Mouse (Mus musculus): ENCODE results near the gene Fam71b.

Fam71b gene

DNA sequence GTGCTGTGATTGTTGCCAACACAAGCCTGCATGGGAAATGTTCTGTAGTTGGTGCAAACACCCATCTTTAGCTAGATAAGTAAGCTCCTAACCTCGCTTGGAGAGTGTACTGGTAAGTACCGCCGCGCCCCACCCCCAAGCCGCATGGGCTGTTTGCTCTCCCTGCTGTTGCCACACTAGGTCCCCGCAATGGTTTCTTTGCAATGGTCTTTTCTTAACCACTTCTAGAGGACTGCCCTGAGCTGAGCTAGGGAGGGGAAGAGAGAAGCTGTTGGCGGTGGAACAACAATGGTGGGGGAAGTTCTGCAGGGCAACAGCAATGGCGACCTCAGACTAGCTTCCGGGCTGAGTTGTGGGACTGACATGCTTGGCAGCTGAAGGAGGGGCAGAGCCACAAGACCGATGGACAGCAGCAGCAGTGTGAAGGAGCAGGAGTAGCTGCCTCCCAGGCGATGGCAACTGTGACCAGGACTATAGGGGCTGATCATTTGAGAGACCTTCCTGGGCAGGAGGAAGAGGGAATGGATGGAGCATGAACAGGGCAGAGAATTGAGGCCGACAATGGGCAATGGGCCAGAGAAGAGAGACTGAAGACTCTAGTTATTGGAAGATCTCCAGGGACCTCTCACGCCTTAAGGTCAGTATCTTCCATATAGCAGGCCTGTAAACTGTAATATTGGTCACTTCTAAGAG, at the start of gene Fam71b:
Fam71b (plus strand) TSS at position 393 of the 693 bp plus-strand sequence.
- DNase-seq (ENCODE audit: low read depth, low spot score): no peak

GRCm38 (mm10) chr11:46347756-46348155, 48.6 kb upstream of the Fam71b start:
- DNase-seq (ENCODE audit: low read depth, low spot score): no peak

DNA sequence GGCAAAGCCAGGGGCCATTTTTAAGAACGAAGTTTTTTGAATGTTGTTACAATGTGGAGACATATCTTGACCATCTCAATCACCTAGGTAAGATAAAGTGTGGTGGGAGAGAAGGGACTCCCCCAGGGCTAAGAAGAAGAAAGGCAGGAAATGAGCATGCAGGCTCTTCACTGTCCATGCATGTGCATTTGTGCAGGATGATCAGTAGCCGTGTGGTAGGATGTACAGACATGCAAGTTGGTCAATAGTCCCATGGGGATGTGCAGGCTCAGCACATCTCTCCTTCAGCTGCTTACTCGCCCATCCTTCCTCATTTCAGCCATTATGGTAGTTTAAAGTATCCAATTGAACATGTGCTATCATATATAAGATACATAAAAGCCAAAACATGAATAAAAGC, 47.9 kb upstream of the Fam71b start:
- no peak for DNase-seq (ENCODE audit: low read depth, low spot score)

- peak; percentile 48 for DNase-seq (ENCODE audit: low read depth, low spot score)
Observed at GRCm38 (mm10) chr11:46349681-46350410, 46.5 kb upstream of the Fam71b start.

- no peak for DNase-seq (ENCODE audit: low read depth, low spot score)
Observed at GRCm38 (mm10) chr11:46358369-46358768, 38.0 kb upstream of the Fam71b start.

- no peak for DNase-seq (ENCODE audit: low read depth, low spot score)
Observed at GRCm38 (mm10) chr11:46360991-46361665, 35.2 kb upstream of the Fam71b start.

DNA sequence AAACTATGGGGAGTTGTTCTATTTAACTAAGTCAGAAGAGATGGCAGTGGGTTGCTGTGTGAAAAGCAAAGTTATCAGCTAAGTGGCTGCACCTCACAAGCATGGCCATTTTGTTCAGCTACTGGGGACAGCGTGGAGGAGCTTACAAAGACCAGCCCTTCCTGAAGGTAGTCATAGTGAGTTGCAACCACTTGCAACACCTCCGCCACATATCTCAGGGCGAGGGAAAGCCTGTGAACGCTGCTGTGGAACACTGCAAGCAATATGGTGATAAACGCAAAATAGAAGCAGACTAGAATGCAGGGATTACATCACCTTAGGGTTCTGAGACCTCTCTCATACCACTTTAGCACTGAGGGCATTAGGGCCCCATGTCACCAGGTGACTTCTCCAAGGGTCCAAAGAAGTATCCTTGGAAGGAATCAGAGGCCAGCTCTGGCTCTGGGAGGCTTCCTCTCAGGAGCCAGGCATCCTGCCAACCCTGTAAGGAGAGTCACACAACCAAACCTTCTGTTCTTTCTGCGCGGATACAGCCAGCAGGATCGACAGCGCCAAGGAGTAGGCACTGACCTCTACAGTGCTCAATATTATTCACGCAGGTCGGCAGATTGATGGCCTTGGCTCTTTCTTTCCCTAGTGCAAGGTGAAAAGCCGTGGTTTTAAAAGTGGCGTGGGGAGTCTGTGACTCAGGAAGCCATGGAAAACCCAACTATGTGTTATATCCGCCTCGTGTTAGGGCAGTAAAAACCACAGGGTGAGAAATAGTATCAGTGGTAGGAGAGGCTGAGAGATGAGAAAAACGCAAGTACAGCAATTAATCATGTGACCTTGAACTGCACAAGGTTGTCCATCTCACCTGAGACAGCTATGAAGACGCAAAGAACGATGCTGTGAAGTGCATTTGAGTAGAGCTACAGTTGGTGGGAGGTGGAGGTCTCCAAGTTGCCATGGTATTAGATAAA, 34.0 kb upstream of the Fam71b start:
- DNase-seq (ENCODE audit: low read depth, low spot score): no peak

- no peak for DNase-seq (ENCODE audit: low read depth, low spot score)
Observed at GRCm38 (mm10) chr11:46363864-46364263, 32.5 kb upstream of the Fam71b start.

DNA sequence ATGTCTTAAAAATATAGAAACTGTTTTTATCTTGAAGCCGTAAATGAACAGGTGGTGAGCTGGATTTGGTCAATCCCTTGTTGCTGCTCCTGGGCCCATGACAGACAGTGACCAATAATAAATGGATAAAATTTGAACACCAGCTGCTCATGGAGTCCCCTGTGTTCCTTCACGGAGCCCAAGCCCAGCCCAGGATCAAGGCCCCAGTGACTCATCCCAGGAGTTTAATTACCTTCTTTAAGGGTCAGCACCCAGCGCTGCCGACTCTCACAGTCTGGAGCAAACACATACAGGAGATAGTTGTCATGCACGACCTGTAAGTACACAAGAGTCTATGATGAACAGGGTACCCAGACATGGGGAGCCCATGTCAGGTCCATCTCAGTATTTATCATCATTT, 30.6 kb upstream of the Fam71b start:
- DNase-seq (ENCODE audit: low read depth, low spot score): no peak

DNA sequence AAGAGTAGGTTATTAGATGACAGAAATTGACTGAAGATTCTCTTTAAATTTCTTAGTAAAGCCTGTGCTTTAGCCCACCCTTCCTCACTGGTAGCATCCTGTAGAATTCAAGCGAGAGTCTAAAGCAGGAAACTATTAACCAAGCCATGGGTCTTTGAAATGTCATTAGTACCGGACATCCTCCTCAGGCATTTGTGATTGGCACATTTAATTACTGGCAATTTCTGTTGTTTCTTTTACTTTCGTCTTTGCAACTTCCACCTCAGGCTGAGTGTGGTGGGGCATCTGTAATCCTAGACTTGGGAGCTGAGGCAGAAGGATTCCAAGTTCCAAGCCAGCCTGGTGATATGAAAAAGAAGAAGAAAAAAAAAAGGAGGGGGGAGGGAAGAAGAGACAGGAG, 30.0 kb upstream of the Fam71b start:
- no peak for DNase-seq (ENCODE audit: low read depth, low spot score)

DNA sequence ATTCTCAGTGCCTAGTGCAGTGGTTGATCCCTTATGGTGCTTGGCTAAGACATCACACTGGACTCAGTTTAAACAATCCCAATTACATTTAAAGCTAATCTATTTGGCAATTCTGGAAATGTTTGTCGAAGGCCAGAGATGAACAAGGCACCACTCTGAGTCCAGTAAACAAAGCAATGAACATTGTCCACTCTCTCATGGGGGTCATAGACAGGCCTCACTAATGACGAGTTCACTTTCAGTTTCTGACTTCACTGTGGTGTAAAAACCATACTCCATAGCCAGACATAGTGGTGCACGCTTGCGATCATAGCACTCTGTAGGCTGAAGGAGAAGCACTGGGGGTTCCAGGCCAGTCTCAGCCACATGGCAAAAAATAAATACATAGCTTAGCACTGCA, 25.9 kb upstream of the Fam71b start:
- no peak for DNase-seq (ENCODE audit: low read depth, low spot score)

- DNase-seq (ENCODE audit: low read depth, low spot score): no peak
Observed at GRCm38 (mm10) chr11:46371250-46371649, 25.1 kb upstream of the Fam71b start.

DNA sequence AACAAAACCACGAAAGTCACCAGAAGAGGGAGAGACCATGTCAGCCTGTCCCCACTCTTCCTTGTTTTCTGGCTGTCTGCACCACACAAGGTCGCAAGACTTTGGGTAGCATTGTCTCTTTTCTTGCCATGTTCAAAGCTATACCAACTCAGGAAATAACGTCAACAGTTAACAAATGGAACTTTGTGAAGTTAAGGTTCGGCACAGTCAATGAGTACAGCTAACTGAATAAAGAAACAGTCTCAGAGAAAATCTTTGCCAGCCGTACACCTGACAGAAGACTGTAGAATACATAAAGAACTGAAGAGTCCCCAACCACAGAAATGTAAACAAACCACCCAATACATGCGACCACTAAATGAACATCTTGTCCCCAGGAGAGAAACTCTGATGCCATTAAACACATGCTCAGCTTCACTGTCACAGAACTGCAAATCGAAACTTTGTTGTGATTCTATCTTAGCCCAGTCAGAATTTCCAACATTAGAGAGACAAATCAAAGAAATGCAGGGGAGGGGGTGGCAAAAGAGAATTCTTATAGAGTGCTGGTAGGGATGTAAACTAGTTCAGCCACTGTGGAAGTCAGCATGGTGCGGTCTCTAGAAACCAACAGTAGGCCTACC, 23.9 kb upstream of the Fam71b start:
- no peak for DNase-seq (ENCODE audit: low read depth, low spot score)

GRCm38 (mm10) chr11:46373071-46374030, 23.0 kb upstream of the Fam71b start:
- DNase-seq (ENCODE audit: low read depth, low spot score): no peak

DNA sequence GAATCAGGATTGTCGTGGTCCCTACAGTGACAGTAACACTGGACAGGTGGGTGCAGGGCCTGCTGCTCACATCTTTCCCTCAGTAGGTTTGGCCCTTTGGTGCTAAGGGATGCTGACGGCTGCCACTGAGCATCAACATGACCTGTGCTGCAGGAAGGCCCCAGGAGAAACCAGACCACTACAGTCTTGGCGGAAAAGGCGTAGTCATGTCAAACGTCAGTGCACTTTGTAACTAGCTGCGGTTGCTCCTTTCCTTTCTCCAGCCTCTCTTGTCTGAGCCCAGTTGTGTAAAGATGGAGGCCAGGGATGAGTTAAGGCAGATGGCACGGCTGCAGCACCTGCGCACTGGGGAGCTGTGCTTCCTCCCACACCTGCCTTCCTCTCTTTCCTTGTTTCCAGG, 21.3 kb upstream of the Fam71b start:
- DNase-seq (ENCODE audit: low read depth, low spot score): no peak

DNA sequence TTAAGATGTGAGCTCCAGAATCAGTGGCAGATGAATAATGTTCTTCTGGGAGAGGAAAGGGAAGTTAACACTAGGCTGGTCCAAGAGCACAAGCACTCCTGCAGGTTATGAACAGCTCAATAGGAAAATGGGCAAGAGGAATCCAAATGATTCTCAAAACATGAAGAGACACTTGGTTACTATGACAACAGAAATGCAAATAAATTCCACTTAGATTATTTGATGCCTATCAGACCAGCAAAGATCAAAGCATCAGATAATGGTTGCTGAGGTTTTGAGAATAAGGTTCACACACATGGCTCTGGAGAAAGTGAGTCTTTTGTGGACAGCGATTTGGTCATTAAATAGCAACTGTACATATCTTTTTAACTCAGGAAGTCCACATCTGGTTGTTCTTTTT, 19.0 kb upstream of the Fam71b start:
- no peak for DNase-seq (ENCODE audit: low read depth, low spot score)

- DNase-seq (ENCODE audit: low read depth, low spot score): no peak
Observed at GRCm38 (mm10) chr11:46377819-46378782, 18.3 kb upstream of the Fam71b start.

DNA sequence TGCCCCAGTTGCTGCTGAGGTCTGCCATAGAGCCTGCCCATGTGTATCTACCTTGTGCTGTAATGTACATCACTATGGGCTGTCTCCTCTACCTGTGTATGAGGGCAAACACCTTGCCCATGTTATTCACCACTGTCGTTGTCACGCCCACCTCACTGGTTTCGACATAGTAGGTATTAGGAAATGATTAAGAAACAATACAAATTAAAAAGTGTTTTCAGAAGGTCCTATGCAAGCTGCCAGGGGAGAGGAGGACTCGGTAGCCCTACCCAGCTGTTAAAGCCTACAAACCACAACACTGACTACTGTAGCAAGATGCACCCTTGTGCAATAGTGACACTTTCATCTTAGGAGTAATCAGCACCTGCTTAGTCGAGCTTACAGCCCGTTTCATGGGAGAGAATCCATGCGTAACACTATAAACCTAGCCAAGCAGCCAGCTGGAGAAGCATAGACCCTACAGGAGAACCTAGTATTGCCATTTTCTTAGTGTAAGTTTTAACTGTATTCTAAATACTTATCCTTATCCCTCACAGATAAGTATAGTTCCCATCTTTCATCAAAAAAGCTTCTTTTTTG, 16.2 kb upstream of the Fam71b start:
- DNase-seq (ENCODE audit: low read depth, low spot score): no peak

All from mesoderm, embryonic 11.5 days (tissue).